24 mouse cellular contexts compared by ENCODE assay signal in genomic region chr2:33991299-33991698, GRCm38 (mm10).
"Had no signal": no experiment of that assay in that cellular context is flagged by ENCODE, and none has a peak within 500 bp of the region (broad histone marks: within the 10 kb centered on the region; RNA-seq: fewer than 3 reads in every experiment).

No protein-coding gene starts in this region.

- H3K4me1 ChIP-seq: heart, embryonic 13.5 days; heart, embryonic 15.5 days; intestine, embryonic 15.5 days; limb, embryonic 12.5 days had no signal

- H3K27ac ChIP-seq: gastrocnemius, adult 2 months; heart, adult 2 months; heart, embryonic 13.5 days; heart, embryonic 15.5 days; hindbrain, embryonic 10.5 days; hindbrain, embryonic 12.5 days; hindbrain, embryonic 14.5 days; intestine, embryonic 15.5 days; limb, embryonic 10.5 days; limb, embryonic 12.5 days had no signal

- H3K4me3 ChIP-seq: gastrocnemius, adult 2 months; heart, adult 2 months; heart, embryonic 13.5 days; heart, embryonic 15.5 days; hindbrain, embryonic 10.5 days; hindbrain, embryonic 12.5 days; intestine, embryonic 15.5 days; limb, embryonic 10.5 days; limb, embryonic 12.5 days had no signal

- ATAC-seq: hindbrain, embryonic 16.5 days; inflammation-experienced regulatory T-cells, adult 6 months; intestine, embryonic 15.5 days; intestine, postnatal 0 days had no signal

- DNase-seq: gastrocnemius, adult 2 months; gastrocnemius, postnatal 10 days; gastrocnemius, postnatal 25 days; heart, adult 2 months; heart, postnatal 14 days; heart, postnatal 36 days; kidney, adult 18-20 months; kidney, adult 8-10 months; kidney, postnatal 10 days; kidney, postnatal 25 days; layer of hippocampus, adult 9-11 months; layer of hippocampus, postnatal 36 days; liver had no signal
